Mouse (Mus musculus) G1E (cell line): Measurements from ENCODE around the gene Spem1. TPM values are rescaled to one million over a fixed set of nuclear protein-coding genes. Genes with fewer than 3 reads are reported as not detected.

Source experiments
- ATAC-seq: 2 replicates; pipeline ENCODE4 v1.8.0; 2016; ENCODE audit warnings: mild to moderate bottlenecking; ENCODE audit not compliant: insufficient number of reproducible peaks, poor library complexity, low FRiP score, severe bottlenecking; ENCODE audit errors: extremely low read depth
- DNase-seq: peaks from one replicate; pipeline ENCODE4 v3.0.0; 2012; ENCODE audit warnings: low spot score
- H3K27me3 ChIP-seq: 2 replicates; pipeline ENCODE4 v1.6.1; 2012; ENCODE audit warnings: mild to moderate bottlenecking, low read length, inconsistent platforms; ENCODE audit not compliant: insufficient read depth
- H3K36me3 ChIP-seq: replicated peaks from 2 replicates; pipeline ENCODE3; 2012; ENCODE audit warnings: mild to moderate bottlenecking, inconsistent platforms
- H3K4me1 ChIP-seq: 2 replicates; pipeline ENCODE4 v1.6.1; 2012; ENCODE audit warnings: low read depth, low read length, inconsistent platforms, mixed read lengths; ENCODE audit not compliant: insufficient read depth
- H3K4me3 ChIP-seq: 2 replicates; pipeline ENCODE4 v1.5.1; 2012; ENCODE audit warnings: low read depth, mild to moderate bottlenecking, inconsistent platforms, low read length, moderate library complexity, mixed read lengths
- H3K9me3 ChIP-seq: replicated peaks from 2 replicates; pipeline ENCODE4 v1.6.1; 2012; ENCODE audit warnings: inconsistent platforms
- CTCF ChIP-seq: IDR thresholded peaks from 2 replicates; pipeline ENCODE4 v1.5.1; 2012; ENCODE audit warnings: low read depth, low read length, inconsistent platforms, mixed read lengths
- GATA1 ChIP-seq: IDR thresholded peaks from 2 replicates; pipeline ENCODE4 v1.6.1; 2012; ENCODE audit warnings: borderline replicate concordance, low read length, inconsistent platforms, mixed read lengths
- GATA2 ChIP-seq: IDR thresholded peaks from 2 replicates; pipeline ENCODE4 v1.6.1; 2012; ENCODE audit warnings: low read depth, low read length, inconsistent platforms, borderline replicate concordance
- POLR2AphosphoS5 ChIP-seq: IDR thresholded peaks from 2 replicates; pipeline ENCODE4 v1.6.1; 2012; ENCODE audit warnings: low read depth, low read length, inconsistent platforms; ENCODE audit not compliant: insufficient replicate concordance
- TAL1 ChIP-seq: conservative IDR thresholded peaks from 2 replicates; pipeline ENCODE4 v1.6.1; 2012; ENCODE audit warnings: low read depth, low read length, inconsistent platforms, mixed read lengths
- polyA plus RNA-seq: library from polyadenylated mRNA; stranded (reverse); fragments of >175 nt; gene quantifications from 2 replicates; pipeline ENCODE4 v1.2.3, GENCODE M21; 2012
- total RNA-seq, 2 experiments: library from RNA; stranded (forward) in 1 of 2; stranded (reverse) in 1 of 2; fragments of 200-1000 nt in 1 of 2; fragments of >200 nt in 1 of 2; fragmentation: Nextera tagmentation in 1 of 2; gene quantifications; 2 replicates each; pipeline ENCODE4 v1.2.3; 2014 to 2017

The Spem1 gene
- total and polyA plus RNA-seq, 3 experiments: 0.11 TPM; not detected in 2

DNA sequence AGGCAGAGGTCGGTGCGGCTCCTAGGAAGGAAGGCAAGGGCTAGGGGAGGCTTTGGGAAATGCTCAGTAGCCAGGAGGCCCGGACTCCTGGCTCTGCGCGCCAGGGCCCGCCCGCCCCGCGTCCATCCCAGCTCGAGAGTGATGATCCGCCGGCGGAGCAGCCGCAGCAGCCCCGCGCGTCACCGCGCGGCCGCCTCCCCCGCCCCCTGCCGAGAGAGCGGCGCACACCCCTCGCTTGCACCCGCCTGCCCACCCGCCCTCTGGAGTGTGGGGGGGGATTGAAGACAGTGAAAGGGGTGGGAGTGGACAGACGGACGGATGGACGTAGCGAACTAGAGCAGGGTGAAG lies 15.6 kb upstream of the Spem1 start, which contains the start of gene Nlgn2:
Gene Nlgn2 (minus strand): TSS at position 181 of the 348 bp plus-strand sequence.
- TF ChIP-seq TAL1 (no peak), GATA1 (no peak), CTCF (no peak), GATA2 (no peak), POLR2AphosphoS5 (no peak)
- DNase-seq (peak; percentile 62), ATAC-seq (no peak)
- peaks cover 9% of the 10 kb centered on the region for H3K36me3 ChIP-seq
- H3K4me1 ChIP-seq: peaks cover 61% of the 10 kb centered on the region
- H3K27me3 ChIP-seq: peaks cover 42% of the 10 kb centered on the region
- H3K4me3 ChIP-seq: peak within 1 kb of the TSS; percentile 81
- H3K9me3 ChIP-seq: no peaks in the 10 kb centered on the region

DNA sequence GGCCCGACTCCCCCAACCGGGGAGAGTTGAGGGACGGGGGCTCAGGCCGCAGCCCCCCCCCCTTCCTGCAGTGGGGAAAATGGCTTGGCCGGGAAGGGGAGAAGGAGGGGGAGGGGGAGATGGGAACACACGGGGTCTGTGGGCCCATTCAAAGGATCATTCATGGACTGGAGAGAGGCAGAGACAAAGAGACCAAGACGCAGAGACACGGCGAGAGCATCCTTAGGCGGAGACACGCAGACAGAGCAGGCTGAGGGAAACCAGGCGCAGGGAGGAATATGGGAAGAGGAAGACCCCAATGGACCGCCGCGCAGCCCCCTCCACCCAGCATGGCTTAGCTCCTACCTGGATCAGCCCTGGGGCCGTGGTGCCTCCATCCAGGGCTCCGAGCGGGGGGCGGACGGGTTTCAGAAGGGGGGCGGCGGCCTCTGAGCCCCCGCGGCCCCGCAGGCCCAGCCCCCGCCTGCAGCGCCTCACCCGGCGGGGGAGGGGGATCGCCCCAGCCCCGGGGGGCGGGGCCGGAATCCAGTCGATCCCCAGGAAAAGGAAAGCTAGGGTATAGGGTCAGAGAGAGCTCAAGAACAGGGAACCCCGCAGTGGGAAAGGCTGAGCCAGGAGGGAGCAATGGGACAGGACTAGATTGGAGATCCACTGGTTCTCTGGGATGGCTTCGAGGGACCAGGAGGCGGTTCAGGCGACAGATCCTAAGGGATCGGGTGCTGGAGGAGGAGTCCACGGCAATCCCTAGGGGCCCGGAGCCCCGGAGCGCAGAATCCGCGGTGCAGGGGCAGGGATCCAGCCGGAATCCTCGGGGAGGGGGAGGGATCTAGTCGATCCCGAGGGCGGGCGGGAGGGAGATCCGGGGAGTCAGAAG lies 15.0 kb upstream of the Spem1 start:
- H3K27me3 ChIP-seq: peaks cover 45% of the 10 kb centered on the region
- DNase-seq: no peak
- peaks cover 60% of the 10 kb centered on the region for H3K4me1 ChIP-seq

DNA sequence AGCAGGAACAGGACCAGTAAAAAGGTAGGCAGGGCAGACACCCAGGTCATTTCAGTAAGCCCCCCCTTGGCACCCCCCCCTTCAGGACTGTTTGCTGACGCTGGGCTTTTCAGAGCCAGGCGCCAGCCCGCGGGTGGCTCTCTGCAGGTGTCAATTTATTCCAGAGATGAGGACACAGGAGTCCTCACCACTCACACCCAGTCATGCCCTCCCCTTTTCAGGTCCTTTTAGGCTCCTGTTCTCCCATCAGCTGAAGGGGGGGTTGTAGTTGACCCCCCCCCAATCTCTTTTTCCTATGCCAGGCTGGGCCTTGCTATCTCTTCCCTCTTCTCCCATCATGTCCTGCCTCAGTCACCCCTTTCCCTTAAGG lies 14.0 kb upstream of the Spem1 start:
- no peak for DNase-seq
- H3K36me3 ChIP-seq: peaks cover 9% of the 10 kb centered on the region
- peaks cover 48% of the 10 kb centered on the region for H3K27me3 ChIP-seq
- no peak for TF ChIP-seq POLR2AphosphoS5
- no peak for TF ChIP-seq TAL1
- TF ChIP-seq GATA2: no peak
- TF ChIP-seq CTCF: no peak
- TF ChIP-seq GATA1: no peak
- H3K4me3 ChIP-seq: no peak overlapping the region
- no peaks in the 10 kb centered on the region for H3K9me3 ChIP-seq
- peaks cover 65% of the 10 kb centered on the region for H3K4me1 ChIP-seq
- no peak for ATAC-seq

More for the DNA sequence above, 15.0 kb upstream of the Spem1 start:
- peaks cover 9% of the 10 kb centered on the region for H3K36me3 ChIP-seq
- no peak for ATAC-seq
- TF ChIP-seq POLR2AphosphoS5 (no peak), GATA1 (no peak), GATA2 (no peak), CTCF (no peak), TAL1 (no peak)
- H3K9me3 ChIP-seq: no peaks in the 10 kb centered on the region
- peak overlapping the region; percentile 81 for H3K4me3 ChIP-seq

DNA sequence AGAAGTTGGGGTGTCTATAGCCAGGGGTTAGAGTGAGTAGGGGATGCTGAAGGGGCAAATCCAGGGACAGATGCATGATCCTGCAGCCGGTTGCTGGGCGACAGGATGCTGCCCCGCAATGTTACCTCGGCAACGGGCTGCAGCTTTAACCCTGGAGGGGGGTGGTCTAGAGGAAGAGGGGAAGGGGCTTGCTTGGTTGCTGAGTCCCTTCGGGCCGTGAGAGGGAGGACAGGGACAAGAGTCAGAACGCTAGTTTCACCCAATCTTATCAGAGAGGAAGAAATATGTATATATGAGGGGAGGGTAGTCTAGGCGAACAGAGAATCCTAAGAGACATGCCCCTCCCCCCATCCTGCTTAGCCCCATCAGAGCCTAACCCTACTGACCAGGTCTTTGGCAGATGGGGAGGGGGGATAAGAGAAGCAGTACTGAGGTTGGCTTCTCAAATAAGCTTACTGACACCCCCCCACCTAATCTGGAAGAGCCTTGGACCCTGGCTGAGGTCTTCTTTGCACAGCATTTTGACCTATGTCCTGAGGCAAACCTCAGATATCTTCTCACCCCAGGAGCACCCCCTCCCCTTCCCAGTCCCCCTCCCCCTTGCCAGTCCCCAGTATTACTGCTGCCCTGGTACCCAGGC lies 13.5 kb upstream of the Spem1 start:
- ATAC-seq (no peak), DNase-seq (no peak)
- Histone ChIP-seq H3K4me1 (peaks cover 67% of the 10 kb centered on the region), H3K27me3 (peaks cover 50% of the 10 kb centered on the region), H3K9me3 (no peaks in the 10 kb centered on the region), H3K36me3 (peaks cover 8% of the 10 kb centered on the region), H3K4me3 (no peak overlapping the region)
- TF ChIP-seq TAL1 (no peak), GATA1 (no peak), CTCF (no peak), GATA2 (no peak), POLR2AphosphoS5 (no peak)

DNA sequence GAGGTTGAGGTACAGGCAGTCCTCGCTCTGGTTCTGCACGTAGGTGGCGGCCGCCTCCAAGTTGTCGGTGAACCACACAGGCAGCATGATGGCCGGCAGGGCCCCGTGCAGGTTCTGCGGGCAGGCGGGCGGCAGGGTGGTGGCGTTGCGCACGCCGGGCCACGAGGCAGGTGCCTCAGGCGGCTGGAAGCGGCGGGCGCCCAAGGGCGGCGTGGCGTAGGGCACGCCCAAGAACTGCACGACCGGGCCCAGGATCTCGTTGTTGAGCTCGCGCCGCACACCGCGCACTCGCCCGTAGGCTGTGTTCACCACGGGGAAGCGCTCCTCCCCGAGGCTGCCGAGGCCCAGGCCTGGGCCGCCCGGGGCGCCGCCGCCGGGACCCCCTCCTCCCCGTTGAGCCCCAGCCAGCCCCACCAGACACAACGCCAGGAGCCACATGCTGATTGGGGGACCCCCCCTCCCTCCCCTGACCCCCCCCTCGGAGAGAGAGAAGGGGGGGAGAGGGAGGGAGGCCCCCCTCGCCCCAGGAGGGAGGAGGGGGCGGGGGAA lies 12.1 kb upstream of the Spem1 start:
- no peak for ATAC-seq

DNA sequence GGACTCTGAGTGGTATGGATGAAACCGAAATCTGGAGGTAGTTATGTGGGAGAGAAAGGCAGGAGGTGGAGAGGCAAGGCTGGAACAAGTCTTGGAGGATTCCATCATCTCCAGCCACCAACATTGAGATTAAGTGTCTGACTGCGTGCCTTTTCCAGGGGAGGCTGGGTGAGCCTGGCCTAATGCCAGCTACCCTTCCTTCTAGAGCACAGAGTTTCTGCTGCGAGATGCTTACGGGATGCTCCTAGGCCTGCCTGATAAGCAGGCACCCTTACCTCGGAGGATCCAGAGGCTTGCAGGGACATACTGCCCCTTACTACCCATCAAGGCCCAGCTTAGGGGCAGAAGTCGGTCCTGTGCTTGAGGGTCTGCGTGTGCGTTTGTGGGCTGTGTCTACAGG lies 11.6 kb upstream of the Spem1 start:
- no peak for ATAC-seq
- DNase-seq: no peak
- H3K4me1 ChIP-seq: peaks cover 54% of the 10 kb centered on the region
- H3K36me3 ChIP-seq: peaks cover 8% of the 10 kb centered on the region
- peaks cover 60% of the 10 kb centered on the region for H3K27me3 ChIP-seq
- TF ChIP-seq CTCF (no peak), GATA2 (no peak), GATA1 (no peak), TAL1 (no peak), POLR2AphosphoS5 (no peak)
- no peaks in the 10 kb centered on the region for H3K9me3 ChIP-seq
- H3K4me3 ChIP-seq: peak overlapping the region; percentile 67

More for the DNA sequence above, 12.1 kb upstream of the Spem1 start:
- Histone ChIP-seq H3K4me3 (peak overlapping the region; percentile 67), H3K36me3 (peaks cover 4% of the 10 kb centered on the region), H3K27me3 (peaks cover 55% of the 10 kb centered on the region), H3K4me1 (peaks cover 57% of the 10 kb centered on the region), H3K9me3 (no peaks in the 10 kb centered on the region)
- DNase-seq: no peak
- TF ChIP-seq CTCF (no peak), TAL1 (no peak), POLR2AphosphoS5 (no peak), GATA2 (no peak), GATA1 (no peak)
